Mouse (Mus musculus): Measurements from ENCODE around the gene Bmi1.

Gene Bmi1

DNA sequence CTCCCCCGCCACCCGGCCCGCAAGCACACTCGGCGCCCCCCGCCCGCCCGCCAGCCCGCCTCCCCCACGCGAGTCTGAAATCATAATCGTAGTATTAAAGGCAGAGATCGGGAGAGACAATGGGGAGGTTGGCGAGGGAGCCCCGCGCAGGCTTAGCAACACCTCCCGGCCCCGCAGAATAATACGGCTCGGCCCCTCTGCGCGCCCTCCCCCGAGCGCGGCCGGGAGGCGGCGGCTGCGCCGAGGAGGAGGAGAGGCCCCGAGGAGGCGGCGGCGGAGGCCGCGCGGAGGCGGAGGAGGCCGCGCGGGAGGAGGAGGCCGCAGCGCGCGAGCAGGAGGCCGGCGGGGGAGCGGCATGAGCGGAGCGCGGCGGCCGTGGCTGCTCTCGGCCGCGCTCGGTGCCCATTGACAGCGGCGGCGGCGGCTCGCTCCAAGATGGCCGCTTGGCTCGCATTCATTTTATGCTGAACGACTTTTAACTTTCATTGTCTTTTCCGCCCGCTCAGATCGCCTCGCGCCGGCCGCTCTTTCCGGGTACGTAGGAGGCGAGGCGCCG, at the start of gene Bmi1:
Gene Bmi1 (plus strand): TSS at position 83 of the 556 bp plus-strand sequence.
- peak; percentile 53 to 54 for DNase-seq (ENCODE audit: low read depth in 2 of 2, low spot score in 2 of 2)

DNA sequence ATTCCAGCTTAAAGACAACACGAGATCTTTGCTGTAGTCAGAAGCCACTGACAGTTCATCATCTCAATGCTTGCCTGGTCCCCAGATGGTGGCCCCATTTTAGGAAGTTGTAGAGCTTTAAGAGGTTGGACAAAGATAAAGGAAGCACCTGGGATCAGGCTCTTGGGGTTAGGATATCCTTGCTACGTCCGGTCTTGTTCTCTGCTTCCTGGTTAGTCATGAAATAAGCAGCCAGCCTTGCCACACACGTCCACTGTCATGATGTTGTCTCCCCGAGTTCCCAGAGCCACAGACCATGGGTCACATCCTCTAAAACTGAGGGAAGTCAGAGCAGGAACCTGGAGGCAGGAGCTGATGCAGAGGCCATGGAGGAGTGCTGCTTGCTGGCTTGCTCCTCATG, 46.3 kb upstream of the Bmi1 start:
- no peak for DNase-seq (ENCODE audit: low read depth in 2 of 2, low spot score in 2 of 2)

DNA sequence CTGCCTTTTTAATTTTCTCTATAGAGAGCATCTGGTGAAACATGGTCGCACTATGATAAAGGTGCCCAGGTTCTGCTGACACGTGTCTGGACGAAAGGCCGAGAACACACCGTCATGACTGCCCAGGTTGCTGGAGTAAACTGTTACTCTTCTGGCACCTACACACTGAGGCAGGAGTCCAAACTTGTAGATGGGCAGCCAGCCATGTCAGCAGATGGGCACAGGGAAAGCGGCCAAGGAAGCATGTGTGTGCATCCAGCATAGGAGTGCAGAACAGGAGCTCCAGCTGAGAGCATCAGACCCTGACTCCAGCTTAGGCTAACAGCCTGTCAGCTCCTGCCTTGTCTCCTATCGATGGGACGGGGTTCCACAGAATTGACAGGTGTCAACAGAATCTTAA, 41.8 kb upstream of the Bmi1 start:
- no peak for DNase-seq (ENCODE audit: low read depth in 2 of 2, low spot score in 2 of 2)

DNA sequence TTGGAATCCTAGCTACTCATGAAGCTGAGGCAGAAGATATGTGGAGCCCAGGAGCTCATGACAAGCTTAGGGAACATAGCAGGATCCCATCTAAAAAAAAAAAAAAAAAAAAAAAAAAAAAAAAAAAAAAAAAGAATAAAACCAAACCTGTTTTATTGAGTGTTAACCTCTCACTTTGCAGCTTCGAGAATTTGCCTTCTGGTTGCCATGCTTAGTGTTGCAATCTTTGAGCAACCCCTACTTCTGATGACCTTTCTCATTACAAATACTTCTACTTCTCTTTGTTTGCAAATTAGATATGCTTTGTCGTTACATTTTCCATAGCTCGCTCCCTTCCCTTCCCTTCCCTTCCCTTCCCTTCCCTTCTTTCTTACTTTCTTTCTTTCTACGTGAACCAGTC, 28.3 kb upstream of the Bmi1 start:
- no peak for DNase-seq (ENCODE audit: low read depth in 2 of 2, low spot score in 2 of 2)

DNA sequence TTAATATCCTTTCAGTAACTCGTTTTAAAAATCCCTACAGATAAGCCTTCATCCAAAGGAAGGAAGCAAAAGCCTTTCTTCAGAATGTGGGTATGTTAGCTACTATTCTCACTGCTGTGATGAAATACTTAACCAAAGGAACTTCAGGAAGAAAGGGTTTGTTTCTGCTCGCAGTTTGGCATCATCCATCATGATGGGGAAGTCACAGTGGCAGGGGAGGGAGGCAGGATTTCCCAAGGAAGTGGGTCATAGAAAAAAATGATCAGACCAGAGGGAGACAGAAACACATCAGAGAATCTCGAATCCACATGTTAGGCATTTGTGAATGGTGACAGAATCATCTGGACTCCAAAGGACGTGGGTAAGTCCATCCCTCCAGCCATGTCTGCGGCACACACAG, 22.0 kb upstream of the Bmi1 start:
- no peak for DNase-seq (ENCODE audit: low read depth in 2 of 2, low spot score in 2 of 2)

DNA sequence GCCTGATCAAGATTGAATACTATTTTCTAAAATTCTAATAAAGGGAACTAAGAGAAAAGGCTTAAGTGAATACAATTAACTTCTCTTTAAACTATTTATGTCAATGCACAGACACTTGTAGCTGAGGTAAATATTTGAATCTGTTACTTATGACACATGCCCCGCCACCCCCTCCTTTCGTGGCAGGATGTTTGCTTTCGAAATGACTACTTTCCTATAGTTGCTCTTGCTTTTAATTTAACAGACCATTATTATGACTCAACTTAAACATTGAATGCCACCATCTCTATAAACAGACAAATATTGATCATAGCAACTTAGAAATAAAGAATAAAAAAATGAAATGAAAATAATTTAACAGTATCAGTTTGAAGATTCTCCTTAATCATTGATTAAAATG, 12.8 kb upstream of the Bmi1 start:
- no peak for DNase-seq (ENCODE audit: low read depth in 2 of 2, low spot score in 2 of 2)

DNA sequence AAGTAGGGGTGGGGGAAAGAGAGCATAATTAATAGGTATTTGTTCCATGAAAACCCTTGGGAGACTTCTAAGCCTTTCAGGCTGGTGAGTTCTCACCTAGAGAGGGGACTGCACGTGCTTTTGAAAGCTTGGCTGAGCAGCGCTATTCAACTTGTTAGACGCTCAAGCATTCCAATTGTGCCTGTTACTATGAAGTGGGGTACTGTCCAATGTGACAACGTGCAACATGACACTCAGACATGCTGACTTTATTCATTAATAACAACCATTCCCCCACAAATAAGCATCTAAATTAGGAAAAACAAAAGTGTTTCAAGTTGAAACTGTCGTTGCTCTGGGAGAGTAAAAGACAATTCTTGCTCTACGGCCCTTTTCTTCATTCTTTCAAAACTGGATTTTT, 5.8 kb upstream of the Bmi1 start:
- no peak for DNase-seq (ENCODE audit: low read depth in 2 of 2, low spot score in 2 of 2)

DNA sequence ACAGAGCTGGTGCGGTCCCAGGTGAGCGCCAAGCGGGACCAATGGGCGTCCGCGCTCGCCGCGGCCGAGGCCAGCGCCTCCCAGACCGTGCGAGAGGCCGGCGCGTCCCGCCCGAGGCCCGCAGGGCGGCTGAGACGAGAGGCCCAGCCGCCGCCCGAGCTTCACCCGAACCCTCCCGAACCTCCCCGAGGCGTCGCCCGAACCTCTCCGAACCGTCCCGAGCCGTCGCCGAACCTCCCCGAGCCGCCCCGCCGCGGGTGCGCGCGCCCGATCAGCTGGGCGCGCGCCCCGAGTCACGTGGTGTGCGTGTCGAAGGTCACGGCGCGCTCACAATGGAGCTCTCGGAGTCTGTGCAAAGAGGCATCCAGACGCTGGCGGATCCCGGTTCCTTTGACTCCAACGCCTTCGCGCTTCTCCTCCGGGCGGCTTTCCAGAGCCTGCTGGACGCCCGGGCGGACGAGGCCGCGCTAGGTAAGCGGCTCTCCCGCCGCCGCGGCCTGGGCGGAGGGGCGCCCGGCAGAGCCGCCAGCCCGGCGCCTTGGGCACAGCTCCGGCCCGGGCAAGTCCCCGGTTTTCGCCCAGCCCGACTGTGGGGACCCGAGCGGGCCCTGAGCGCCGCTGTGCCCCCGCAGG, 4.6 kb upstream of the Bmi1 start, which contains the start of gene Commd3:
Gene Commd3 (plus strand): TSS at position 252 of the 633 bp plus-strand sequence.
- DNase-seq (ENCODE audit: low read depth in 2 of 2, low spot score in 2 of 2) = peak; percentile 86 to 90

DNA sequence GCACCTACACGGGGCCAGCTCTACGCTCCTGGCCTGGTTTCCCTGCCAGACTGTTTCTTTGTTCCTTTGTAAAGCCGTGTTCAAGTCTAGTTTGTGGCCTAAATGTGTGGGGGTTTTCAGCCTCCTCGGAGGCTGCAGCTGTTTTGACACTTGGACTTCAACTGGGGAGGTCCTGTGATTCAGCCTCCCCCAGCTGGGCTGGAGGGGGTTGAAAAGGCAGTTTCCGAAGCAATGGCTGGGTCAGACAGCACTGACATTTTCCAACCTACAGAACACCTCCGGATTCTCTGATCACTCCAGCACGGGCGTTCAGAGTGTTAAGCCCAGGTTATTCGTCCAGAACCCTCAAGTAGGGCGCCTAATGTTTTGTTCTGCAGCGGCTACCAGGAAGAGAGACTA, 4.1 kb upstream of the Bmi1 start:
- DNase-seq (ENCODE audit: low read depth in 2 of 2, low spot score in 2 of 2) = no peak

DNA sequence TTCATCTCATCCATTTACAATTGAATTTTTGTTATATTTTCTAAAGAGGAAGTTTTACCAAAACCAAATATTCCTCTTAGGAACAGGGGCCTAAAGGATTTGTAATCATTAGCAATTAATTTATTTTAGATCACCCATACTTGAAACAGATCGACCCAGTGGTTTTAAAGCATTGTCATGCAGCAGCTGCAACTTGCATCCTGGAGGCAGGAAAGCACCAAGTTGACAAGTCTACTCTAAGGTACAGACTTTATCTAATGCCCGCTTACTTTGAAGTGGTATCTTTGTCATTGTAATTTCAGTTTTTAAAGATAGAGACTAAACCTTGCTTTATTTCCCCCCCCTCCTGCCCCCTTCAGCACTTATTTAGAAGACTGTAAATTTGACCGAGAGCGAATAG, 3.1 kb upstream of the Bmi1 start:
- DNase-seq (ENCODE audit: low read depth in 2 of 2, low spot score in 2 of 2) = no peak

DNA sequence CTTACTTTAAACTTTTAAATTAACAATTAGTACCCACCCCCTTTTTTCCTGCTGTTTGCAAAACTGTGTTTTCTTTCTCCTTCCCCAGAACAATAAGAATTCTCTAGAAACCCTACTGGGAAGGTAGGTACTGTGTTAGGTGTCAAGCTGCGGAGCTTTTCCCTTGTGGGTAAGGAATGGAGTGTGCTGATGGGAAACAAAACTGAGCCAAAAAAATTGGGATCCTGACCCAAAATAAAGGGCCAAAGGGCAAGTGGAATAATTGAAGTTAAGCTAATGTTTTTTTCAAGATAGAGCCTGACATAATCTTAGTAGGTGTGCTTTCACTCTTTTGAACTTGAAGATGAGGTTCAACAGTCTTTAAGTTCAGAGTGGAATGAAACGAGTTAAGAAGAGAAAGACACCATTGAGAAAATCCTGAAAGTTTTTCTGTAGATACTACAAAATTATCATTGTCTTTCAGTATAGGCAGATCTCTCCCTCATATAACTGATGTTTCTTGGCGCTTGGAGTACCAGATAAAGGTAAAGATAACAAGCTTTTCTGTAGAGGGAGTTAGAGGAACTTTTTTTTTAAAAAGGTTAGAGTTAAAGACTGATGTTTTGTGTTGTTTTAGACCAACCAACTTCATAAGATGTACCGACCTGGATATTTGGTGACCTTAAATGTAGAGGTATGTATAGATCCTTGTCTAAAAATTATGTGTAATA, 2.5 kb upstream of the Bmi1 start:
- DNase-seq (ENCODE audit: low read depth in 2 of 2, low spot score in 2 of 2) = no peak

DNA sequence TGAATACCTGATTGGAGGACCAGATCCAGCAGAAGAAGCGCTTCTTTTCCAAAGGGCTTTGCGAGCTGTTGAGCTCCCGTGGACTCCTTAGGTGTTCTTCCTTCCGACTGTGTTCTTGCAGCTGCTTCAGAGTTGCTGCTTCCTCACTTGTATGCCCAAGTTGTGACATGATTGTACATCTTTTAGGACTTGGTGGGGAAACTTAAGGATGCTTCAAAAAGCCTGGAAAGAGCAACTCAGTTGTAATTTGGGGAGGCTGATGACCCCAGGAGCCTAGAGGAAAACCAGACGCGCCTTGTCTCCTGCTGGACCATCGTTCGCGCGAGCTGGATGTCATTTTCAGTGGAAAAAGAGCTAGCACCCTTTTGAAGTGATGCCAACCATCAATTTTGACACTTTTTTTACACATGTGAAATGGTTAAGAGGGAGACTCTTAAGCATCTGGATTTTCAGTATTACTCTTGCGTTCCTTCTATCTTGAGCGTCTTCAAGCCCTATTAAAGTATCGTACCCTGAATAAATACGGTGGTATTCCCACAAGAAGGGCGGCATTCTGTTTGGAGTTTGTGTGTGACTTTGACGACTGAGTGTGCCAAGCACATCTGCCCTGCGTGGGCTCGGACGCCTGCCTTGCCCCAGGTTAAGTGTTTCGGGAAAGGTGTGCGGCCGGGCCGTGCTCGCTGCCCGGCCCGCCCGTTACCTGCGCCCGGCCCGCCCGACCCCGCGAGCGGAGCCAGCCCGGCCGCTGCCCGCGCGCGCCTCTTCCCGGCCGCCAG, 949 bp upstream of the Bmi1 start:
- no peak for DNase-seq (ENCODE audit: low read depth in 2 of 2, low spot score in 2 of 2)

DNA sequence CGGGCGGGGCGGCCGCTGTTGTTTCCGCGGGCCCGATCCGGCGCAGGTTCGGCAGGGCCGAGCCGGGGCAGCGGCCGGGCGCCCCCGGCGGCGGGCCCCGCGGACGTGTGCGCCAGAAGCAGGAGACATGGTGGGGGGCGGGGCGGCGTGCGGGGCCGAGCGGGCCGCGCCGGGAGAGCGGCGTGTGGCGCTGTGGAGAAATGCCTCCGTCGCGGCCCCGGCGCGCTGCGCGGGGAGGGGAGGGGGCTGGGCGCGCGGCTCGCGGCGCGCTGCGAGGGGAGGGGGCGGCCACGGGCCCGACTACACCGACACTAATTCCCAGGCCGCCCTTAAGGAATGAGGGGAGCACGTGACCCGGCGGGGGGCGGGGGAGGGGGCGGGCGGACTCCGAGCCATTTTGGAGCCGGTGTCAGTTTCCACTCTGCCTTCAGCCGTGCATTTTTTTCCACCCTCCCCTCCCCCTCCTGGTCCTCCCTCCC, 322 bp upstream of the Bmi1 start:
- peak; percentile 40 to 42 for DNase-seq (ENCODE audit: low read depth in 2 of 2, low spot score in 2 of 2)

DNA sequence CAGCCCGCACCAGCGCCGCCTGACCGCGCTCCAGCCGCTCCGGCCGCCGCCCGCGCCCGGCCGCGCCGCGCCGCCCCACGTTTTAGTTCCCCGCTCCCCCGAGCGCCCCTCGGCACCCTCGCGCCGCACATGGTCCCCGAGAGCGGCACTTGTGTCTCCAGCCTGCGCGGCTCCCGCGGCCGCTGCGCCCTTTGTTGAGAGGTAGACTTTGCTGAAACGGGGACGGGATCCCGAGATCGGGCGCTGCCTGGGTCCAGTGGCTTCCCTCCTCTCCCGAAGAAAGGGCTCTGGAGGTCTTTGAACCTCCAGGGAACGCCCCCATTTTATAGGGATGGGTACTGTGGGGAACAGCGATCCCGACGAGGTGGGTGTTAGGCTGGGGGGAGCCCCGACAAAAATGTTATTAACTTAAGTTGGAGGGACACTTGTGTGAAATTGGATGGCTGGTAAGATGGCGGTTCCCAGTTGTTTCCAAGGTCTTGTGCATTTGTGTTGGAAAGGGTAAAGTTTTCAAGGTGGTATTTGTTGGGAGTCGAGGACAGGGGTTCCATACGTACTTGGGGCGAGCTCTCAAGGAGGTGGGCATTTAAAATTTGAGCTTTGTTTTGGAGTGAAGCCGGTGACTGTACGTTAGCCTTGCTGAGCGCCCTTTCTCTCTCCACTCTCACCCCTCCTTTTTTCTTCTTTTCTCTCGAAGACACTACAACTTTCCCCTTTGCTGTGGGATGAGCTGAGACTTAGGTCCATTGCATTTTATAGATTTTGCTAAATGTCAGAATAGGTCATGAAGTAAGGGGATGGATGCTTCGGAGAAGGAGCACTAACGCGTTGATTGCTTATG, 1.0 kb downstream of the Bmi1 start:
- peak in 1 of 2 experiments; percentile 26 for DNase-seq (ENCODE audit: low read depth in 2 of 2, low spot score in 2 of 2)

DNA sequence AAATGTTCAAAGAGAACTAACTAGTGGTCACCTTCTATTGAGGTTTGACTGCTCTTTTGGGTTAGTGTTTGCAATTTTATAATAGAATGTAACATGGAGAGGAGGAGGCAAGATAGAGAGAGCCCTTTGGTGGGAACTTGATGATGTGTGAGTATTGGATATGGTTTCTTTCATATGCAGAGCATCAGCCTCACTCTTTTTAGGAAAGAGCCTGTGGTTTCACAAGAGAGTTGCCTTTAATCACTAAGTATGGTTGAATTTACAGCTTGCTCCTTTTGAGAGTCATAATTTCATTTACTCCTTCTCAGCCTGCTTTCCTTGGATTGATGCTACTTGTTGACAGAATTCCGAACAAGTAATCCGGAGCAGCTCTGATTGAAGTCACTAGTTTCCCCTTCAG, 2.9 kb downstream of the Bmi1 start:
- DNase-seq (ENCODE audit: low read depth in 2 of 2, low spot score in 2 of 2) = no peak

DNA sequence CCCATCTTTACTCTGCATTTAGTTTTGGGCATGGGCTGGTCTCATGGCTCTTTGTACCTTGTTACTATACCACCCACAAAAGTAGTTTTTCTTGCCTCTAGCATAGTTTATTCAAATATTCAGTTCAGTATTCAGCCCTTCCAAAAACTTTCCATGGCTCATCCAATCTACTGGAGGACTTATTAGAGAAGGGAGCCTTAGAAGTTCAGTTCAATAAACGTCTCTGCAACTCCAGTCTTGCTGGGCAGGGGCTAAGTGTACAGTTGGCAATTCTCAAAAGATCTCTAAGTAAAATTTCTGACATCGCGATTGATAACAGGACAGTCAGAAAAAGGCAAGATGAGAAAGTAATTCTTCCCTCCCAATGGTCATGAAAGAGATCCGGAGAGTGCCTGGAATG, 3.7 kb downstream of the Bmi1 start:
- DNase-seq (ENCODE audit: low read depth in 2 of 2, low spot score in 2 of 2) = no peak

DNA sequence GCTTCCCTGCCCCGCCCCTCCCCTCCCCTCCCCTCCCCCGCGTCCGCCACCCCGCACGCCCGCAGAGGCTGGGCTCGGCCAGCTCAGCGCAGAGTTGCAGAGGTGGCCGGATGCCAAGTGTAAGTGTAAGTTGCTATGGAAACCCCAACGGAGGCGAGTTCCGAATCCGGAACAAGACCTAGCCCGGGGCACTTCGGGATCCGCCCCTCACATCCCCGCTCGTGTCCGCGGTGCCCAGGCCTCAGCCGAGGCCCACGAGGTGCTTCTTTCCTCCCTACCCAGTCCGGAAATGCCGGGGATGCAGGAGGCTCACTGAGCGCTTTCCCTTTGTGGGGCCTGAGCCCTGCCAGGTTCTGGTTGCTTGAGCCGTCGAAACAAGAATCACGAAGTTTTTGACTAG, 4.1 kb downstream of the Bmi1 start:
- peak in 1 of 2 experiments; percentile 19 for DNase-seq (ENCODE audit: low read depth in 2 of 2, low spot score in 2 of 2)

DNA sequence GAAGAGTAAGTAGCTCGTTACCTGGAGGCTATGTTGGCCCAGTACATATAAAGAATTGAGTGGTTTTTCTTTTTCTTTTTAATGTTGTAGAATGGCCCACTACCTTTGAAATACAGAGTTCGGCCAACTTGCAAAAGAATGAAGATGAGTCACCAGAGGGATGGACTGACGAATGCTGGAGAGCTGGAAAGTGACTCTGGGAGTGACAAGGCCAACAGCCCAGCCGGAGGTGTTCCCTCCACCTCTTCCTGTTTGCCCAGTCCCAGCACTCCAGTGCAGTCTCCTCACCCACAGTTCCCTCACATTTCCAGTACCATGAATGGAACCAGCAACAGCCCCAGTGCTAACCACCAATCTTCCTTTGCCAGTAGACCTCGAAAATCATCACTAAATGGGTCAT, 7.2 kb downstream of the Bmi1 start:
- DNase-seq (ENCODE audit: low read depth in 2 of 2, low spot score in 2 of 2) = no peak

DNA sequence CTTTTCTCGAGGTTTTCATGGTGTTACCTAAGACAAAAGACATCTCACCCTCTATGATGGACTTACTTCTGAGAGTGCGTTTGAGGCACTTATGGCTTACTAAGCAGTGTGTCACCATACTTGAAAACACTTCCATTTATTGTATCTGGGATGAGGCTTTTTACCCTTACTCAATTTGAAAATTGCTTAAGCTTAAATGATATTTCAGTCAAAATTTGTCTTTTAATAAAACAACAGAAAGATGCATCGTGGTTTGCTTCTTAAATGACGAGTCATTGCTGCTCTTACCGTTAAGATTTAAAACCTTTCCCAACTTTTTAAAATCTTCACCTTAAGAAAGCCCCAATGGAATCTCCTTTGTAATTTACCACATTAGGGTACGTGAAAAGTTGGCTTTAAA, 9.6 kb downstream of the Bmi1 start:
- DNase-seq (ENCODE audit: low read depth in 2 of 2, low spot score in 2 of 2) = no peak

DNA sequence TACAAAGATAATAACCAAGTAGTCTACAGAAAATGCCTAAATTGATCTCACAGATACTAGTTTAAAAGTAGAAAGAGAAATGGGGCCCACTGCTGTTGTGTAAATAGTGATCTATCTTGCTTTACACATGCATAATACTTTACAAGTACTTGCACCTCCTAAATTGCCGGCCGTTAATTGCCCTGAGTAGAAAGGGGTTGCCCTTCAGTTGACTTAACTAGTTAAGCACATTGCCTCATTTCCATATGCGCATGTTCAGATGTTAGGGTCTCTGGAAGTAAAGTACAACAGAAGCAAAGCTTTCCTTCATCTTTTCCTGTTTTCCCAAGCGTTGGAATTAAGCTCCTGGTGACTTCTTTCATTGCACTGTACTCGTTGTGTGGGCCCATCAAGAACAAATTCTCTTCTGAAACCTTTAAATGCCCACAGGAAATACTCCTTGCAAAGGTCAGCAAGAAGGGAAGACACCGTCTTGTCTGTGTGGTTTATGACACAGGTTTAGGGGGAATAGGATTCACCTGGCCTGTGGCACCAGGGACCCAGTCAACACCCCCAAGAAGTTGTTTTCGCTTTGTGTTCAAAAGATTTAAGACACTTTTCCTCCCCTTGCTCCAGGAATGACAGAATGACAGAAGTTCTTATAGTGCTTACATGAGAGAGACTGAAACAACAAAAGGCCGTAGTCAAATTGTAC, 10.2 kb downstream of the Bmi1 start:
- DNase-seq (ENCODE audit: low read depth in 2 of 2, low spot score in 2 of 2) = no peak

Data from CD8-positive naive resting alpha-beta T cell, adult 2 months (primary cell).